Mouse (Mus musculus) embryonic facial prominence, embryonic 14.5 days (tissue): ENCODE data around the gene Zfp618. TPM values are rescaled to one million over a fixed set of nuclear protein-coding genes. Genes with fewer than 3 reads are reported as not detected.

ENCODE experiments used
- ATAC-seq: fragments of 200-750 bp; cut with Nextera tagmentation; 2 replicates; pipeline ENCODE4 v1.8.0; 2017; ENCODE audit warnings: low read depth, moderate number of reproducible peaks, moderate TSS enrichment
- DNase-seq: peaks from one replicate; pipeline ENCODE4 v3.0.0-alpha.2; 2015; ENCODE audit warnings: low spot score
- H3K27ac ChIP-seq: fragments of 300-500 bp; sonication (generic); replicated peaks from 2 replicates; pipeline ENCODE4 v1.5.1; 2014; ENCODE audit warnings: low read depth, mild to moderate bottlenecking, low read length, moderate library complexity
- H3K27me3 ChIP-seq: fragments of 300-500 bp; sonication (generic); replicated peaks from 2 replicates; pipeline ENCODE4 v1.6.1; 2014; ENCODE audit warnings: low read length; ENCODE audit not compliant: control insufficient read depth, insufficient read depth
- H3K36me3 ChIP-seq: fragments of 300-500 bp; sonication (generic); 2 replicates; pipeline ENCODE4 v1.6.1; 2014; ENCODE audit warnings: low read length, mixed read lengths; ENCODE audit not compliant: control insufficient read depth, insufficient read depth
- H3K4me1 ChIP-seq: fragments of 300-500 bp; sonication (generic); 2 replicates; pipeline ENCODE4 v1.6.1; 2014; ENCODE audit warnings: antibody characterized with exemption, low read length; ENCODE audit not compliant: control insufficient read depth, insufficient read depth
- H3K4me2 ChIP-seq: fragments of 300-500 bp; sonication (generic); 2 replicates; pipeline ENCODE4 v1.6.1; 2014; ENCODE audit warnings: low read depth, mild to moderate bottlenecking, low read length, moderate library complexity, mixed read lengths
- H3K4me3 ChIP-seq: fragments of 300-500 bp; sonication (generic); 2 replicates; pipeline ENCODE4 v1.5.1; 2014; ENCODE audit warnings: low read depth, mild to moderate bottlenecking, low read length
- H3K9ac ChIP-seq: fragments of 300-500 bp; sonication (generic); 2 replicates; pipeline ENCODE4 v1.6.1; 2014; ENCODE audit warnings: low read depth, mild to moderate bottlenecking, low read length, moderate library complexity, mixed read lengths
- H3K9me3 ChIP-seq: fragments of 300-500 bp; sonication (generic); 2 replicates; pipeline ENCODE4 v1.6.1; 2016; ENCODE audit warnings: low read length; ENCODE audit not compliant: control insufficient read depth
- WGBS: fragments of 180-500 bp; shearing (Covaris S2); extraction: QIAGEN DNeasy Blood & Tissue Kit; methylation state at CpG from one replicate; pipeline ENCODE4 v1.1.7; 2014; 5-methylcytosine and 5-hydroxymethylcytosine counted together
- polyA plus RNA-seq: library from polyadenylated mRNA; unstranded; fragments of >200 nt; fragmentation: Nextera tagmentation; extraction: Ambion mirVana; gene quantifications from 2 replicates; pipeline ENCODE4 v1.2.1, GENCODE M21; 2014

Zfp618 gene
- polyA plus RNA-seq, 1 experiment from 2014 or later: 17.6 TPM

- peak overlapping the region; percentile 94 for H3K27ac ChIP-seq
- H3K9ac ChIP-seq: peak overlapping the region; percentile 98
- peak overlapping the region; percentile 80 for H3K4me3 ChIP-seq
- DNase-seq (no peak), ATAC-seq (peak; percentile 62)
- peaks cover 14% of the 10 kb centered on the region for H3K4me1 ChIP-seq
- H3K36me3 ChIP-seq: no peaks in the 10 kb centered on the region
- 1% methylated on average over 25 of the region's 52 CpGs for WGBS
- no peaks in the 10 kb centered on the region for H3K27me3 ChIP-seq
- no peaks in the 10 kb centered on the region for H3K9me3 ChIP-seq
- peak overlapping the region; percentile 63 for H3K4me2 ChIP-seq
Measured at GRCm38 (mm10) chr4:62964844-62965496, 403 bp upstream of the Zfp618 start.

GRCm38 (mm10) chr4:62969526-62969925 is 4.2 kb downstream of the Zfp618 start:
- peaks cover 24% of the 10 kb centered on the region for H3K4me1 ChIP-seq
- H3K9me3 ChIP-seq: no peaks in the 10 kb centered on the region
- no peak overlapping the region for H3K4me3 ChIP-seq
- no peaks in the 10 kb centered on the region for H3K27me3 ChIP-seq
- H3K4me2 ChIP-seq: no peak overlapping the region
- no peak for DNase-seq
- H3K27ac ChIP-seq: no peak overlapping the region
- no peak for ATAC-seq
- 82% methylated on average over 5 of the region's 5 CpGs for WGBS
- no peak overlapping the region for H3K9ac ChIP-seq
- no peaks in the 10 kb centered on the region for H3K36me3 ChIP-seq

- ATAC-seq: no peak
Measured at GRCm38 (mm10) chr4:62971991-62972390, 6.6 kb downstream of the Zfp618 start.

GRCm38 (mm10) chr4:62973086-62973485 is 7.7 kb downstream of the Zfp618 start:
- Histone ChIP-seq H3K27me3 (no peaks in the 10 kb centered on the region), H3K4me2 (no peak overlapping the region), H3K9me3 (no peaks in the 10 kb centered on the region), H3K4me1 (peaks cover 28% of the 10 kb centered on the region), H3K36me3 (no peaks in the 10 kb centered on the region), H3K4me3 (no peak overlapping the region), H3K27ac (no peak overlapping the region), H3K9ac (no peak overlapping the region)
- DNase-seq (no peak), ATAC-seq (no peak)
- 74% methylated on average over 3 of the region's 3 CpGs for WGBS

More at GRCm38 (mm10) chr4:62971991-62972390, 6.6 kb downstream of the Zfp618 start:
- Histone ChIP-seq H3K9me3 (no peaks in the 10 kb centered on the region), H3K27me3 (no peaks in the 10 kb centered on the region), H3K4me1 (peaks cover 20% of the 10 kb centered on the region), H3K4me2 (no peak overlapping the region), H3K4me3 (no peak overlapping the region), H3K36me3 (no peaks in the 10 kb centered on the region), H3K27ac (no peak overlapping the region), H3K9ac (no peak overlapping the region)
- no peak for DNase-seq
- 74% methylated on average over 1 of the region's 1 CpGs for WGBS

- Histone ChIP-seq H3K27me3 (no peaks in the 10 kb centered on the region), H3K36me3 (no peaks in the 10 kb centered on the region), H3K27ac (no peak overlapping the region), H3K9ac (no peak overlapping the region), H3K4me2 (no peak overlapping the region), H3K4me1 (peaks cover 29% of the 10 kb centered on the region), H3K9me3 (no peaks in the 10 kb centered on the region), H3K4me3 (no peak overlapping the region)
- no peak for ATAC-seq
- DNase-seq: no peak
- 79% methylated on average over 2 of the region's 2 CpGs for WGBS
Measured at GRCm38 (mm10) chr4:62974901-62975300, 9.5 kb downstream of the Zfp618 start.

- no peak overlapping the region for H3K4me2 ChIP-seq
- no peak overlapping the region for H3K4me3 ChIP-seq
- DNase-seq (no peak), ATAC-seq (no peak)
- H3K27me3 ChIP-seq: no peaks in the 10 kb centered on the region
- no peak overlapping the region for H3K27ac ChIP-seq
- no peaks in the 10 kb centered on the region for H3K9me3 ChIP-seq
- H3K36me3 ChIP-seq: no peaks in the 10 kb centered on the region
- no peak overlapping the region for H3K9ac ChIP-seq
- WGBS: 79% methylated on average over 6 of the region's 6 CpGs
- peaks cover 24% of the 10 kb centered on the region for H3K4me1 ChIP-seq
Measured at GRCm38 (mm10) chr4:62975541-62975940, 10.2 kb downstream of the Zfp618 start.

GRCm38 (mm10) chr4:62977454-62977853 is 12.1 kb downstream of the Zfp618 start:
- WGBS: 78% methylated on average over 6 of the region's 6 CpGs

GRCm38 (mm10) chr4:62978501-62978911 is 13.1 kb downstream of the Zfp618 start:
- H3K4me3 ChIP-seq: no peak overlapping the region
- H3K27me3 ChIP-seq: no peaks in the 10 kb centered on the region
- H3K36me3 ChIP-seq: no peaks in the 10 kb centered on the region
- H3K4me1 ChIP-seq: peaks cover 17% of the 10 kb centered on the region
- H3K4me2 ChIP-seq: no peak overlapping the region
- DNase-seq (peak; percentile 70), ATAC-seq (peak; percentile 54)
- H3K9ac ChIP-seq: 0 out of 2 replicates have a peak overlapping the region, but pooled peaks have one; percentile 25
- H3K9me3 ChIP-seq: no peaks in the 10 kb centered on the region
- H3K27ac ChIP-seq: no peak overlapping the region
- WGBS: 39% methylated on average over 10 of the region's 10 CpGs

More at GRCm38 (mm10) chr4:62977454-62977853, 12.1 kb downstream of the Zfp618 start:
- DNase-seq (no peak), ATAC-seq (no peak)
- Histone ChIP-seq H3K36me3 (no peaks in the 10 kb centered on the region), H3K4me2 (no peak overlapping the region), H3K9me3 (no peaks in the 10 kb centered on the region), H3K27me3 (no peaks in the 10 kb centered on the region), H3K4me1 (peaks cover 20% of the 10 kb centered on the region), H3K4me3 (no peak overlapping the region), H3K27ac (no peak overlapping the region), H3K9ac (no peak overlapping the region)

- no peak for ATAC-seq
- WGBS: 91% methylated on average over 2 of the region's 2 CpGs
- Histone ChIP-seq H3K9me3 (no peaks in the 10 kb centered on the region), H3K4me1 (peaks cover 17% of the 10 kb centered on the region), H3K4me3 (no peak overlapping the region), H3K27me3 (no peaks in the 10 kb centered on the region), H3K36me3 (no peaks in the 10 kb centered on the region), H3K4me2 (no peak overlapping the region), H3K27ac (no peak overlapping the region), H3K9ac (no peak overlapping the region)
- DNase-seq: no peak
Measured at GRCm38 (mm10) chr4:62981572-62981971, 16.2 kb downstream of the Zfp618 start.
